Comparison of ENCODE assay signal across 26 mouse cellular contexts in genomic region chr3:119397205-119397604, GRCm38 (mm10).
DNase-seq lines count a peak whose midpoint lies in the region; ATAC-seq and TF ChIP-seq lines count a peak whose summit lies in the region.
"Had no signal": no experiment of that assay in that cellular context is flagged by ENCODE, and none has a peak within 500 bp of the region (broad histone marks: within the 10 kb centered on the region; RNA-seq: fewer than 3 reads in every experiment).

No protein-coding gene starts in this region.

- H3K36me3 ChIP-seq in forebrain, embryonic 13.5 days (ENCODE audit: poor library complexity, severe bottlenecking): no peaks in the 10 kb centered on the region
- no peaks in the 10 kb centered on the region for H3K36me3 ChIP-seq in forebrain, embryonic 11.5 days (ENCODE audit: control insufficient read depth, insufficient read depth, low read length)
- H3K36me3 ChIP-seq in forebrain, embryonic 15.5 days: no peaks in the 10 kb centered on the region
- H3K36me3 ChIP-seq in forebrain, embryonic 10.5 days (replicated peaks): no peaks in the 10 kb centered on the region
- H3K36me3 ChIP-seq: embryonic facial prominence, embryonic 13.5 days; embryonic facial prominence, embryonic 15.5 days; G1E had no signal

- no peak for TF ChIP-seq POLR2A in brain, embryonic 14.5 days (IDR thresholded peaks at IDR 0.05; ENCODE audit: borderline replicate concordance, extremely low read depth, insufficient read depth, insufficient read length, poor library complexity, severe bottlenecking)

- H3K4me1 ChIP-seq in forebrain, embryonic 13.5 days: peaks cover 5% of the 10 kb centered on the region; the same call in 1 of the 2 replicates
- H3K4me1 ChIP-seq in forebrain, embryonic 11.5 days (replicated peaks; ENCODE audit: control insufficient read depth, insufficient read depth, low read length): no peaks in the 10 kb centered on the region
- peaks cover 6% of the 10 kb centered on the region; the same call in 1 of the 2 replicates for H3K4me1 ChIP-seq in forebrain, embryonic 15.5 days
- no peaks in the 10 kb centered on the region for H3K4me1 ChIP-seq in forebrain, embryonic 10.5 days
- H3K4me1 ChIP-seq: embryonic facial prominence, embryonic 13.5 days; embryonic facial prominence, embryonic 15.5 days had no signal

- H3K9ac ChIP-seq in forebrain, embryonic 13.5 days: no peak overlapping the region
- H3K9ac ChIP-seq in forebrain, embryonic 11.5 days (ENCODE audit: low read length): no peak overlapping the region
- no peak overlapping the region for H3K9ac ChIP-seq in forebrain, embryonic 15.5 days (replicated peaks)
- H3K9ac ChIP-seq: embryonic facial prominence, embryonic 13.5 days; embryonic facial prominence, embryonic 15.5 days had no signal

- no peak overlapping the region for H3K27ac ChIP-seq in forebrain, embryonic 13.5 days
- H3K27ac ChIP-seq in forebrain, embryonic 11.5 days (ENCODE audit: low read depth, low read length): no peak overlapping the region
- H3K27ac ChIP-seq in forebrain, embryonic 15.5 days (replicated peaks): 0 out of 2 replicates have a peak overlapping the region, but pooled peaks have one; percentile 21
- no peak overlapping the region for H3K27ac ChIP-seq in forebrain, embryonic 10.5 days
- H3K27ac ChIP-seq: embryonic facial prominence, embryonic 13.5 days; embryonic facial prominence, embryonic 15.5 days had no signal

- H3K9me3 ChIP-seq in forebrain, embryonic 13.5 days (replicated peaks): no peaks in the 10 kb centered on the region
- no peaks in the 10 kb centered on the region for H3K9me3 ChIP-seq in forebrain, embryonic 11.5 days (ENCODE audit: control insufficient read depth, low read length)
- no peaks in the 10 kb centered on the region for H3K9me3 ChIP-seq in forebrain, embryonic 15.5 days
- no peaks in the 10 kb centered on the region for H3K9me3 ChIP-seq in forebrain, embryonic 10.5 days
- H3K9me3 ChIP-seq: embryonic facial prominence, embryonic 13.5 days; embryonic facial prominence, embryonic 15.5 days had no signal

- H3K4me2 ChIP-seq in forebrain, embryonic 13.5 days: no peak overlapping the region
- H3K4me2 ChIP-seq in forebrain, embryonic 11.5 days (ENCODE audit: low read depth, low read length, severe bottlenecking): no peak overlapping the region
- no peak overlapping the region for H3K4me2 ChIP-seq in forebrain, embryonic 15.5 days (replicated peaks)
- H3K4me2 ChIP-seq: embryonic facial prominence, embryonic 13.5 days; embryonic facial prominence, embryonic 15.5 days had no signal

- TF ChIP-seq CTCF in brain, embryonic 14.5 days (IDR thresholded peaks at IDR 0.05; ENCODE audit: borderline replicate concordance, extremely low read depth, insufficient read depth, insufficient read length): no peak

- H3K27me3 ChIP-seq in forebrain, embryonic 13.5 days: no peaks in the 10 kb centered on the region
- no peaks in the 10 kb centered on the region for H3K27me3 ChIP-seq in forebrain, embryonic 11.5 days (ENCODE audit: control insufficient read depth, insufficient read depth, low read length)
- no peaks in the 10 kb centered on the region for H3K27me3 ChIP-seq in forebrain, embryonic 15.5 days
- no peaks in the 10 kb centered on the region for H3K27me3 ChIP-seq in forebrain, embryonic 10.5 days (ENCODE audit: poor library complexity, severe bottlenecking)
- H3K27me3 ChIP-seq: CH12.LX; embryonic facial prominence, embryonic 13.5 days; embryonic facial prominence, embryonic 15.5 days had no signal

- 0 out of 2 replicates have a peak, but pooled peaks have one; percentile 33 for ATAC-seq in forebrain, embryonic 13.5 days
- no peak for ATAC-seq in forebrain, embryonic 11.5 days (replicated peaks; ENCODE audit: low FRiP score)
- 0 out of 2 replicates have a peak, but pooled peaks have one; percentile 23 for ATAC-seq in forebrain, embryonic 15.5 days (replicated peaks)
- ATAC-seq in frontal cortex, adult (ENCODE audit: low TSS enrichment): 0 out of 2 replicates have a peak, but pooled peaks have one; percentile 13
- ATAC-seq: activated CD4-positive, CD25-positive, alpha-beta regulatory T cell, adult 4 months; CD4-positive, CD25-positive, alpha-beta regulatory T cell, adult 4 months; Patski had no signal

- H3K4me3 ChIP-seq in forebrain, embryonic 13.5 days: no peak overlapping the region
- H3K4me3 ChIP-seq in forebrain, embryonic 11.5 days (ENCODE audit: low read depth, low read length): no peak overlapping the region
- no peak overlapping the region for H3K4me3 ChIP-seq in forebrain, embryonic 15.5 days
- H3K4me3 ChIP-seq in forebrain, embryonic 10.5 days: no peak overlapping the region
- H3K4me3 ChIP-seq: embryonic facial prominence, embryonic 13.5 days; embryonic facial prominence, embryonic 15.5 days; erythroblast, embryonic 14.5 days had no signal

- WGBS in forebrain, embryonic 13.5 days: 52% methylated on average over 5 of the region's 5 CpGs
- WGBS in forebrain, embryonic 11.5 days: 63% methylated on average over 5 of the region's 5 CpGs
- 48% methylated on average over 5 of the region's 5 CpGs for WGBS in forebrain, embryonic 15.5 days
- WGBS in forebrain, embryonic 10.5 days: 71% methylated on average over 5 of the region's 5 CpGs

- no peak for DNase-seq in forebrain, embryonic 11.5 days (ENCODE audit: low spot score)
- DNase-seq in forebrain, embryonic 10.5 days (ENCODE audit: extremely low spot score, low spot score): no peak
- DNase-seq in frontal cortex, adult 2 months (ENCODE audit: extremely low spot score in 1 of 2, low spot score in 1 of 2): no peak
- peak; percentile 66 for DNase-seq in brain, embryonic 14.5 days (ENCODE audit: low read depth)
- DNase-seq: adrenal gland, adult 8-10 months; adrenal gland, postnatal 14 days; adrenal gland, postnatal 36 days; B cell, adult 2 months; cerebellum, adult 11 months; cerebellum, adult 18-20 months; cerebellum, adult 8-10 months; cerebellum, adult 9-11 months; cerebellum, postnatal 14 days; cerebellum, postnatal 36 days; embryo, embryonic 11 days had no signal
